In the genomic region with DNA sequence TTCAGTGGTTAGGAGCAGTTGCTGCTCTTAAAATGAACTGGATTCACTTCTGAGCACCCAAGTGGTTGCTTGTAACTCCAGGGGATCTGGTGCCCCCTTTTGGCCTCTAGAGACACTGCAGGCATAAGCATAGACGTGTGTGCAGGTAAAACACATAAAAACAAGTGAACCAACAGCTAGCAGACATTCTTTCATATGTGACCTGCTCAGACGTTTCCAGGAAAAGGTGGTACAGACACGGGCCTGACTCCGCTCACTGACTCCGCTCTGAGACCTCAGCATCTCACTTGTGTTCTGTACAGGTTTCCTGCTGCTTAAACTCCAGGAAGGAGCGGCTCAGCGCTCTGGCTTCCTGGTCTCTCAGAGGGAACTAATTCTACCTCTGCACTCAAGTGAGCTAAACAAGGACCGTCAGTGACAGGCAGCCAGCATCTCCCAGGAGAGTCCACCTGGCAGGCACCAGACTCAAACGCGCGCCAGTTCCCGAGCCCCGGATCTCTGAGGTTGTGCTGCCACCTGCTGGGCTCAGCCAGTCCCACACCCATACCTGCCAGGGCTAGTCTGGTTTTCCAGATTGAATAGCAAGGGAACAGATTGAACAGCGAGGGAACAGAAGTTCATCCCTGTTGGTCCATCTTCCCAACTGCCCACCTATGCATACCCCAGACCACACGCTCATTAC, we compare ENCODE assay signal across 8 mouse cellular contexts. TPM values are rescaled to one million over a fixed set of nuclear protein-coding genes. Genes with fewer than 3 reads are reported as not detected.
DNase-seq lines count a peak whose midpoint lies in the region; ATAC-seq lines count a peak whose summit lies in the region.

No protein-coding gene starts in this region.

- peak; percentile 94 for ATAC-seq in intestine, embryonic 15.5 days
- peak; percentile 84 for ATAC-seq in midbrain, embryonic 11.5 days (ENCODE audit: low FRiP score)

- no peaks in the 10 kb centered on the region for H3K27me3 ChIP-seq in intestine, embryonic 15.5 days (replicated peaks)
- H3K27me3 ChIP-seq in midbrain, embryonic 11.5 days (ENCODE audit: control insufficient read depth, insufficient read depth, low read length), result no peaks in the 10 kb centered on the region

- H3K27ac ChIP-seq in intestine, embryonic 15.5 days, result no peak overlapping the region
- no peak overlapping the region for H3K27ac ChIP-seq in midbrain, embryonic 11.5 days (ENCODE audit: low read depth, low read length)

- peaks cover 3% of the 10 kb centered on the region; the same call in 1 of the 2 replicates for H3K4me1 ChIP-seq in intestine, embryonic 15.5 days (replicated peaks)
- H3K4me1 ChIP-seq in midbrain, embryonic 11.5 days (ENCODE audit: control insufficient read depth, insufficient read depth, low read length), result 0 out of 2 replicates have a peak, but pooled peaks cover 2% of the 10 kb centered on the region

- intact Hi-C loops in left cerebral cortex, postnatal 36 days (cut with DNase I), result loop anchor here (1.0 kb wide), 2 partner anchors 143 to 148 kb away; no protein-coding TSS in a partner anchor

- peak overlapping the region; percentile 27; the same call in 1 of the 2 replicates for H3K9ac ChIP-seq in intestine, embryonic 15.5 days
- no peak overlapping the region for H3K9ac ChIP-seq in midbrain, embryonic 11.5 days (ENCODE audit: low read length)

- H3K4me2 ChIP-seq in intestine, embryonic 15.5 days (replicated peaks), result peak overlapping the region; percentile 75
- H3K4me2 ChIP-seq in midbrain, embryonic 11.5 days, result peak overlapping the region; percentile 40

- WGBS in intestine, embryonic 15.5 days, result 7% methylated on average over 15 of the region's 15 CpGs
- WGBS in midbrain, embryonic 11.5 days, result 10% methylated on average over 15 of the region's 15 CpGs

- peak overlapping the region; percentile 32 for H3K4me3 ChIP-seq in intestine, embryonic 15.5 days (replicated peaks)
- H3K4me3 ChIP-seq in midbrain, embryonic 11.5 days (ENCODE audit: low read depth, low read length), result peak overlapping the region; percentile 6; the same call in 1 of the 2 replicates

- peak; percentile 83 to 95 for DNase-seq in adrenal gland, adult (ENCODE audit: inconsistent age in 2 of 2, low spot score in 1 of 2)
- peak; percentile 85 for DNase-seq in embryo, embryonic 10.5 days (ENCODE audit: low spot score)
- DNase-seq in gastrocnemius, postnatal 25 days, result peak; percentile 72
- peak; percentile 79 to 80 for DNase-seq in left cerebral cortex, postnatal 36 days (ENCODE audit: low spot score in 2 of 2)
- peak; percentile 98 for DNase-seq in midbrain, embryonic 11.5 days (ENCODE audit: low spot score, missing footprints)
- DNase-seq in right cerebral cortex, postnatal 4 days, result peak; percentile 84
- peak; percentile 73 for DNase-seq in yolk sac, embryonic 10.5 days (ENCODE audit: low spot score)

- no peaks in the 10 kb centered on the region for H3K9me3 ChIP-seq in intestine, embryonic 15.5 days
- no peaks in the 10 kb centered on the region for H3K9me3 ChIP-seq in midbrain, embryonic 11.5 days (ENCODE audit: control insufficient read depth, low read length)

- H3K36me3 ChIP-seq in intestine, embryonic 15.5 days, result 0 out of 2 replicates have a peak, but pooled peaks cover 8% of the 10 kb centered on the region
- H3K36me3 ChIP-seq in midbrain, embryonic 11.5 days (ENCODE audit: control insufficient read depth, insufficient read depth, low read length), result no peaks in the 10 kb centered on the region

RNA-seq across cellular contexts. Expression of a gene that starts 14.9 kb away (rescaled TPM):
- total RNA-seq in gastrocnemius, postnatal 25 days (2021), result not detected
- polyA plus RNA-seq in intestine, embryonic 15.5 days (2015; fragmentation: Nextera tagmentation; extraction: Ambion mirVana), result 0.30 and 0.38 TPM in 2 replicates
- total RNA-seq in left cerebral cortex, postnatal 36 days (2021), result not detected
- polyA plus RNA-seq in midbrain, embryonic 11.5 days (2014; fragmentation: Nextera tagmentation; extraction: Ambion mirVana), result 0.15 and 0.20 TPM in 2 replicates

RNA-seq across cellular contexts. Expression of a gene that starts 19.2 kb away (rescaled TPM):
- total RNA-seq in gastrocnemius, postnatal 25 days (2021), result 10 to 100 TPM; 10.5 to 11.7 TPM
- polyA plus RNA-seq in intestine, embryonic 15.5 days (2015; fragmentation: Nextera tagmentation; extraction: Ambion mirVana), result 59.3 and 64.9 TPM in 2 replicates
- 10 to 100 TPM; 34.9 TPM for total RNA-seq in left cerebral cortex, postnatal 36 days (2021)
- 44.2 and 48.9 TPM in 2 replicates for polyA plus RNA-seq in midbrain, embryonic 11.5 days (2014; fragmentation: Nextera tagmentation; extraction: Ambion mirVana)

RNA-seq across cellular contexts. Expression of a gene that starts 19.4 kb away (rescaled TPM):
- 1 to 10 TPM; 6.4 to 7.1 TPM for total RNA-seq in gastrocnemius, postnatal 25 days (2021)
- 15.9 and 18.5 TPM in 2 replicates for polyA plus RNA-seq in intestine, embryonic 15.5 days (2015; fragmentation: Nextera tagmentation; extraction: Ambion mirVana)
- total RNA-seq in left cerebral cortex, postnatal 36 days (2021), result 10 to 100 TPM; 16.4 to 16.6 TPM
- 22.5 and 25.6 TPM in 2 replicates for polyA plus RNA-seq in midbrain, embryonic 11.5 days (2014; fragmentation: Nextera tagmentation; extraction: Ambion mirVana)

RNA-seq across cellular contexts. Expression of a gene that starts 21.6 kb away (rescaled TPM):
- not detected for total RNA-seq in gastrocnemius, postnatal 25 days (2021)
- 21.1 and 27.3 TPM in 2 replicates for polyA plus RNA-seq in intestine, embryonic 15.5 days (2015; fragmentation: Nextera tagmentation; extraction: Ambion mirVana)
- not detected for total RNA-seq in left cerebral cortex, postnatal 36 days (2021)
- polyA plus RNA-seq in midbrain, embryonic 11.5 days (2014; fragmentation: Nextera tagmentation; extraction: Ambion mirVana), result 1.5 and 2.5 TPM in 2 replicates

RNA-seq across cellular contexts. Expression of a gene that starts 32.3 kb away (rescaled TPM):
- 1 to 10 TPM; 5.7 to 9.2 TPM for total RNA-seq in gastrocnemius, postnatal 25 days (2021)
- 48.5 and 49.5 TPM in 2 replicates for polyA plus RNA-seq in intestine, embryonic 15.5 days (2015; fragmentation: Nextera tagmentation; extraction: Ambion mirVana)
- 10 to 100 TPM; 53.4 to 58.1 TPM for total RNA-seq in left cerebral cortex, postnatal 36 days (2021)
- polyA plus RNA-seq in midbrain, embryonic 11.5 days (2014; fragmentation: Nextera tagmentation; extraction: Ambion mirVana), result 41.1 and 46.7 TPM in 2 replicates
